Mouse (Mus musculus) lung, postnatal 0 days (tissue): ENCODE measurements around the gene Gm21976. TPM values are rescaled to one million over a fixed set of nuclear protein-coding genes. Genes with fewer than 3 reads are reported as not detected.

ENCODE experiments used
- ATAC-seq: fragments of 200-750 bp; cut with Nextera tagmentation; 2 replicates; pipeline ENCODE4 v1.8.0; 2017; ENCODE audit warnings: moderate library complexity
- DNase-seq: peaks from one replicate; pipeline ENCODE4 v3.0.0-alpha.2; 2016; ENCODE audit warnings: low spot score
- H3K27ac ChIP-seq: fragments of 300-500 bp; sonication (generic); 2 replicates; pipeline ENCODE4 v1.5.1; 2014; ENCODE audit warnings: antibody characterized with exemption, mild to moderate bottlenecking, low read length, mixed read lengths
- H3K27me3 ChIP-seq: fragments of 300-500 bp; sonication (generic); replicated peaks from 2 replicates; pipeline ENCODE4 v1.6.1; 2014; ENCODE audit warnings: low read length, mixed read lengths; ENCODE audit not compliant: insufficient read depth
- H3K36me3 ChIP-seq: fragments of 300-500 bp; sonication (generic); 2 replicates; pipeline ENCODE4 v1.6.1; 2014; ENCODE audit warnings: low read length, mixed read lengths; ENCODE audit not compliant: insufficient read depth
- H3K4me1 ChIP-seq: fragments of 300-500 bp; sonication (generic); 2 replicates; pipeline ENCODE4 v1.6.1; 2014; ENCODE audit warnings: antibody characterized with exemption, low read depth, low read length, mixed read lengths; ENCODE audit not compliant: insufficient read depth
- H3K4me2 ChIP-seq: fragments of 300-500 bp; sonication (generic); replicated peaks from 2 replicates; pipeline ENCODE4 v1.6.1; 2014; ENCODE audit warnings: low read depth, mild to moderate bottlenecking, low read length, moderate library complexity, mixed read lengths
- H3K4me3 ChIP-seq: fragments of 300-500 bp; sonication (generic); 2 replicates; pipeline ENCODE4 v1.5.1; 2014; ENCODE audit warnings: low read depth, low read length
- H3K9ac ChIP-seq: fragments of 300-500 bp; sonication (generic); replicated peaks from 2 replicates; pipeline ENCODE4 v1.6.1; 2014; ENCODE audit warnings: low read depth, mild to moderate bottlenecking
- H3K9me3 ChIP-seq: fragments of 300-500 bp; sonication (generic); 2 replicates; pipeline ENCODE4 v1.6.1; 2016; ENCODE audit warnings: low read length, mixed read lengths
- CTCF ChIP-seq: IDR thresholded peaks from 2 replicates; pipeline ENCODE4 v1.5.1; 2016; ENCODE audit warnings: antibody characterized with exemption, mild to moderate bottlenecking
- EP300 ChIP-seq: IDR thresholded peaks from 2 replicates; pipeline ENCODE4 v1.6.1; 2016; ENCODE audit warnings: antibody characterized with exemption, mild to moderate bottlenecking, control low read depth
- WGBS: fragments of 180-500 bp; shearing (Covaris S2); extraction: QIAGEN DNeasy Blood & Tissue Kit; methylation state at CpG from one replicate; pipeline ENCODE4 v1.1.7; 2014; 5-methylcytosine and 5-hydroxymethylcytosine counted together
- polyA plus RNA-seq: library from polyadenylated mRNA; unstranded; fragments of >200 nt; fragmentation: Nextera tagmentation; extraction: Ambion mirVana; gene quantifications from 2 replicates; pipeline ENCODE4 v1.2.1, GENCODE M21; 2015

The Gm21976 gene
- polyA plus RNA-seq, 1 experiment from 2014 or later, result not detected

GRCm38 (mm10) chr13:98245386-98245785, 34.3 kb upstream of the Gm21976 start:
- no peaks in the 10 kb centered on the region for H3K9me3 ChIP-seq
- no peak for DNase-seq
- ATAC-seq, result no peak
- WGBS, result 69% methylated on average over 7 of the region's 7 CpGs
- no peak overlapping the region for H3K4me3 ChIP-seq
- H3K4me1 ChIP-seq, result no peaks in the 10 kb centered on the region
- H3K4me2 ChIP-seq, result no peak overlapping the region
- no peak overlapping the region for H3K27ac ChIP-seq
- no peak overlapping the region for H3K9ac ChIP-seq
- no peaks in the 10 kb centered on the region for H3K27me3 ChIP-seq
- H3K36me3 ChIP-seq, result peaks cover 9% of the 10 kb centered on the region; the same call in 1 of the 2 replicates
- TF ChIP-seq EP300 (no peak), CTCF (no peak)

DNA sequence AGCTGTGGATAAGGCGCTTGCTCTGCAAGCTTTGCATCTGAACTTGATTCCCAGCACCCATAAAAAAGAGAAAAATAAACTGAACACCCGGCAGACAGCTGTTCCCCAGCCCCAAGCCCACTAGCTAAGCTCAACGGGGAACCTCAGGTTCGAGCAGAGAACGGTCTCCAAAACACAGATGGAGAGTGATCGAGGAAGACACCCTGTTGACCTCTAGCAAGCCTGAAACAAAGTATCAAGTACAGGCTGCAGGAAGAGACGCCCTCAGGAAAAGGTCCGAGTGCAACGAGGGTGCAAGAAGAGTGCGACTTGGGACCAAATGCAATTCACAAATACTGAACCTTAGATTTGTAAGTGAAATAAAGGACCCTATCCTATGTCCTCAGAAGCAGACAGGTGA, 30.1 kb upstream of the Gm21976 start:
- DNase-seq (no peak), ATAC-seq (no peak)
- H3K36me3 ChIP-seq, result peaks cover 30% of the 10 kb centered on the region

GRCm38 (mm10) chr13:98254921-98255320, 24.8 kb upstream of the Gm21976 start:
- H3K4me2 ChIP-seq, result no peak overlapping the region
- peaks cover 32% of the 10 kb centered on the region for H3K36me3 ChIP-seq
- TF ChIP-seq CTCF (peak; percentile 15; the same call in 1 of the 2 replicates), EP300 (no peak)
- no peak overlapping the region for H3K27ac ChIP-seq
- no peaks in the 10 kb centered on the region for H3K27me3 ChIP-seq
- no peak overlapping the region for H3K4me3 ChIP-seq
- H3K4me1 ChIP-seq, result no peaks in the 10 kb centered on the region
- no peak for ATAC-seq
- WGBS, result 66% methylated on average over 9 of the region's 9 CpGs
- no peak overlapping the region for H3K9ac ChIP-seq
- H3K9me3 ChIP-seq, result no peaks in the 10 kb centered on the region
- DNase-seq, result no peak

More for the DNA sequence above, 30.1 kb upstream of the Gm21976 start:
- Histone ChIP-seq H3K4me2 (no peak overlapping the region), H3K9ac (no peak overlapping the region), H3K27ac (no peak overlapping the region), H3K9me3 (no peaks in the 10 kb centered on the region), H3K4me3 (no peak overlapping the region), H3K4me1 (no peaks in the 10 kb centered on the region), H3K27me3 (no peaks in the 10 kb centered on the region)
- WGBS, result 91% methylated on average over 10 of the region's 10 CpGs
- TF ChIP-seq EP300 (no peak), CTCF (no peak)

GRCm38 (mm10) chr13:98262636-98263457, 16.8 kb upstream of the Gm21976 start, which contains the start of the genes Utp15 and Ankra2:
Utp15 (minus strand) TSS chr13:98263041.
Ankra2 (plus strand) TSS chr13:98263074.
- WGBS, result under 1% methylated on average over 68 of the region's 71 CpGs
- no peaks in the 10 kb centered on the region for H3K27me3 ChIP-seq

DNA sequence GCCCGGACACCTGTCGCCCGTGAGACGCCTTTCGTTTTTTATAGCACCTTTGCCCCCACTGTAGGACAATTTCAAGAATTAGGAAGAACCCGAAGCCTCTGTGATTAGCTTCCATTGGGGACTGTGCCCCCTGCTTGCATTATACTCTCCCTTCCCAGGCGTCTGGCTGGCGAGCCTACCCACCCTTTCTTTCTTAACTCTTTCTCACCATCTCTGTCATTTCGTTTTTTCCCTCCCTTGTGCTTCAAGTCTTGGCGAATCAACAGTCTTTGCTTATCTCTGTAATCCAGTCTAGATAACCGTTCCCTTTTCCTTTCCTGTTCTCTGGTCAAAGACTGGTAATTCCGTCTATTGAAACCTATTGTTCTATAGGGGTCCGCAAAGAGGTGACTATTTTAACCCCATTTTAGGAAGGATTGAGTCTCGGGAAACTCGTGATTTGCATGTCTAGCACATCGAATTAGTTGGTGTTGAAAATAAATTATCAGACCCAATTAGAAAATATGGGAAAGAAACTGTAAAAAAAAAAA, 16.2 kb upstream of the Gm21976 start:
- Histone ChIP-seq H3K4me2 (peak overlapping the region; percentile 91), H3K9me3 (no peaks in the 10 kb centered on the region), H3K27ac (peak overlapping the region; percentile 92), H3K27me3 (no peaks in the 10 kb centered on the region), H3K36me3 (peaks cover 4% of the 10 kb centered on the region; the same call in 1 of the 2 replicates), H3K4me3 (peak overlapping the region; percentile 85), H3K4me1 (peaks cover 14% of the 10 kb centered on the region), H3K9ac (peak overlapping the region; percentile 86)
- DNase-seq, result peak; percentile 28
- under 1% methylated on average over 16 of the region's 16 CpGs for WGBS
- no peak for TF ChIP-seq CTCF
- no peak for TF ChIP-seq EP300
- no peak; the same call in 1 of the 2 replicates for ATAC-seq

More at GRCm38 (mm10) chr13:98262636-98263457, 16.8 kb upstream of the Gm21976 start, which contains the start of the genes Utp15 and Ankra2:
- Histone ChIP-seq H3K36me3 (peaks cover 1% of the 10 kb centered on the region; the same call in 1 of the 2 replicates), H3K4me3 (peak within 1 kb of the TSS; percentile 85), H3K9me3 (no peaks in the 10 kb centered on the region), H3K27ac (peak within 1 kb of the TSS; percentile 92), H3K4me1 (peaks cover 14% of the 10 kb centered on the region), H3K9ac (peak within 1 kb of the TSS; percentile 86), H3K4me2 (peak within 1 kb of the TSS; percentile 91)
- ATAC-seq, result peak; percentile 99
- no peak for TF ChIP-seq CTCF
- peak; percentile 41; the same call in 1 of the 2 replicates for TF ChIP-seq EP300
- DNase-seq, result peak; percentile 98

- ATAC-seq (no peak), DNase-seq (no peak)
- Histone ChIP-seq H3K4me1 (peaks cover 14% of the 10 kb centered on the region), H3K9me3 (no peaks in the 10 kb centered on the region), H3K27ac (no peak overlapping the region), H3K9ac (0 out of 2 replicates have a peak overlapping the region, but pooled peaks have one; percentile 86), H3K4me2 (peak overlapping the region; percentile 91), H3K27me3 (no peaks in the 10 kb centered on the region), H3K36me3 (peaks cover 10% of the 10 kb centered on the region; the same call in 1 of the 2 replicates), H3K4me3 (peak overlapping the region; percentile 85; the same call in 1 of the 2 replicates)
- TF ChIP-seq EP300, result no peak
- 32% methylated on average over 5 of the region's 5 CpGs for WGBS
Measured at GRCm38 (mm10) chr13:98264111-98264510, 15.6 kb upstream of the Gm21976 start.
